Mouse (Mus musculus): Measurements from ENCODE around the gene Ece1.

Gene Ece1

DNA sequence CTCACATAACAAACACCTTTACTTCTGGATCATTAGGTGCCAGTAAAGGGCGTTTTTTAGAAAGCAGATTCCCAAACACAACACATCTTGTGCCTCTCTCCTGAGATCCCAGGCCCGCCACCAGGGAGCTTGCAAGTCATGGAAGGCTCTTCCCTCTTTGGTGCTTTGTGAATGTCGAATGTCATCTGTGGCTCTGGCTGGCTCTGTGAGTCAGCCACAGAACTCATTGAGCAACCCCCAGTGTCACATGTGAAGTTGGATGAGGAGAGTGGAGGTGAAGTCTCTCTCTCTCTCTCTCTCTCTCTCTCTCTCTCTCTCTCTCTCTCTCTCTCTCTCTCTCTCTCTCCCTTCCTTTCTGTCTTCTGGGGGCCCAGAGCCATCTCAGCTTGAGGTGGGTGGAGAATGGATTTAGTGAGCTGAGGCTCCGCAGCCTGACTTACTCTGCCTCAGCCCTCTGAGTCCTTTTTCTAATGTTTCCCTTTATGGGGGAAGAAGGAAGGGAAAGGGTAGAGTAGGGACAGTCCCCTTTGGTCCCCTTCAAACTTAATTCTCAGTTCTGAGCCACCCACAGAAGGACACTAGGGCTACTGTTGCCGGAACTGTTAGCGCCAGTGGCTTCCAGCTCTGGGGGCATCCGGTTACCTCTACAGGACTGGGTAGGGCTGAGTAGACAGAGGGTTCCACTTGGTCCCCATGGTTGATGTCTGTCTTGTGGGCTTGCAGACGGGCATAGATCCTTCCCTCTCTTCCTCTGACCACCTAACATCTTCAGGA is 17.5 kb downstream of the Ece1 start:
- in situ Hi-C loops (cut with MboI, MseI) = loop anchor here (10.0 kb wide), 2 partner anchors 335 to 375 kb away; partner anchors contain the start of genes Hp1bp3, Kif17 and Sh2d5

GRCm38 (mm10) chr4:137881445-137881844 is 19.4 kb downstream of the Ece1 start:
- in situ Hi-C loops (cut with MboI, MseI) = no loop called here

DNA sequence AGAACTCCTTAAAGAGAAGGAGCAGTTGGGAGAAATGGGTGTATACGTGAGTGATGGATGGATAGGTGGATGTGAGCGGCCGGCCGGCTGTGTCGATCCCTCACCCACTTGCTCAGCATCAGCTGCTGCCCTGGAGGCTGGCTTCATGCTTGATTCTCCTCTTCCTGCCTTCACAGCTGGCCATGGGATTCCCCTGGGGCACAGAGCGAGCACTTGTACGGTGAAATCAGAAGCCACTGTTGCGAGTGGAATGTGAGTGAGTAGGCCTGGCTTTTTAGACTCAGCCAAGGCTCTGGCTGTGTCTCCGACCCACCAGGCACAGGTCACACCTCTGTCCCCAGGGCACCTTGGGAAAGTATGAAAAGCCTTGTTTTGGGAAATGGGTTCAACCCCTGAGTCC is 20.6 kb downstream of the Ece1 start:
- in situ Hi-C loops (cut with MboI, MseI) = no loop called here

- in situ Hi-C loops (cut with MboI, MseI) = no loop called here
Observed at GRCm38 (mm10) chr4:137883513-137884150, 21.6 kb downstream of the Ece1 start.

DNA sequence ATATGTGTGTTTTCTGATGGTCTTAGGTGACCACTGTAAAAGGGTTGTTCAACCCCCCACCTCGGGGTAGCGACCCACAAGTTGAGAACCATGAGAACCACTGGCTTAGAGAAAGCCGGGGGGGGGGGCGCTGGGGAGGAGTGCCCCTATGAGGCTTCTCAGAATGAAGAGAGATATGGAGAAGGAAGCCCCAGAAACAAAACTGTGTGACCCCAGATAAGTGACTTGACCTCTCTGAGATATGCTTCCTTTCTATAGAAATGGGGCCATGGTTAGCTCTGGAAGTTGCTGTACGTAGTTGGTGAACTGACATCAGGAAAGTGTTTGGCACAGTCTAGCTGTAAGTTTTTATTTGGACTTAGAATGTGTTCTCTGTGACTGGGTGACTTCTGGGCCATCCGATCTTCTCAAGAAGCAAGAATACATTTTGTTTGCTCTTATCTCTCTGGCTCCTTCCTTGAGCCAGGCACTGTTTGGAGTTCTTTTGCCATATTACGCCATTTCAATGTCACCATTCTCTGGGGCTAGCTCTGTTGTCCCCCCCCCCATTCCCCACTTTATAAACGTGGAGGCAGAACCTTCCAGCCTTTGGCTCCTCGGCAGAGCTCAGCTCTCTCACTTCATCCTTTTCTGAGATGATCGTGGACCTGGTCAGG is 25.4 kb downstream of the Ece1 start:
- in situ Hi-C loops (cut with MboI, MseI) = no loop called here

- in situ Hi-C loops (cut with MboI, MseI) = no loop called here
Observed at GRCm38 (mm10) chr4:137887993-137888388, 26.0 kb downstream of the Ece1 start.

- in situ Hi-C loops (cut with MboI, MseI) = no loop called here
Observed at GRCm38 (mm10) chr4:137890596-137890995, 28.6 kb downstream of the Ece1 start.

GRCm38 (mm10) chr4:137891553-137892145 is 29.6 kb downstream of the Ece1 start:
- in situ Hi-C loops (cut with MboI, MseI) = no loop called here

GRCm38 (mm10) chr4:137892713-137893242 is 30.7 kb downstream of the Ece1 start:
- in situ Hi-C loops (cut with MboI, MseI) = no loop called here

- in situ Hi-C loops (cut with MboI, MseI) = no loop called here
Observed at GRCm38 (mm10) chr4:137896612-137897297, 34.7 kb downstream of the Ece1 start.

GRCm38 (mm10) chr4:137897298-137897612 is 35.2 kb downstream of the Ece1 start:
- in situ Hi-C loops (cut with MboI, MseI) = no loop called here

DNA sequence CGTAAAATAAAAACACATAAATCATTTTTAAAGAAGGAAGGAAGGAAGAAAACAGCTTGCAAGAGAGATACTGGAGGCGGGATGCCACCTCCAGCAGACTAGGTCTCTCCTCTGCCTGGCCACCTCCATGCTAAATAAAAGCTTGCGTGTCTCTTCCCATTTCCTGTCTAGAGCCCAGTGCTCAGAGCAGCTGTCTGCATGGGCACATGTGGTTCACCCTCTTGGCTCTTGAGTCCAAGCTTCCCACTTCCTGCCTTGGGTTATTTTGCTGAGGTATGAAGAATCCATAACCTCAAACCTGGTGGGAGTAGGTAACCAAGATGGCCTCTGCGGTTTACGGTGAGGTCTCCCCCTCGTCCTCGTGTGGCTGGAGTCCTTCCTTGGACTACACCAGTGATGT is 36.5 kb downstream of the Ece1 start:
- in situ Hi-C loops (cut with MboI, MseI) = no loop called here

DNA sequence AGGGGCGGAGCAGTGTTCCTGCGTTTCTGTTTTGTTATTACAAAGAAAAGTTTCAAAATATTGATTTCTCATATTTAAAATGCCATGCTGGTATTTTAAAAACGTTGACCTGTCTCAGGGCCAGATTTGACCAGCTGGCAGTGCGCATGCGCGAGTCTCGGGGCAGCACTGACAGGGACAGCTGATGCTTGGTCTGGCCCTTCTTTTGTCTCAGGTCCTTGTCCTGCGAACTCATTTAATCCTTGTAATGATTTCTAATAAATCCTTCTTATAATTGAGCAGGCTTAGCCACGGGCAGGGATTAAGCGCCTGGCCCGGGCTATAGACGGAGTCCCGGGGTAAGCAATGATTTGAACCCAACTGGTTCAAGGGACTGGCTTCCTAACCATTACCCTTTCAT is 40.2 kb downstream of the Ece1 start:
- in situ Hi-C loops (cut with MboI, MseI) = no loop called here

GRCm38 (mm10) chr4:137902873-137903272 is 40.8 kb downstream of the Ece1 start:
- in situ Hi-C loops (cut with MboI, MseI) = no loop called here

GRCm38 (mm10) chr4:137904956-137905551 is 43.0 kb downstream of the Ece1 start:
- in situ Hi-C loops (cut with MboI, MseI) = no loop called here

- in situ Hi-C loops (cut with MboI, MseI) = no loop called here
Observed at GRCm38 (mm10) chr4:137907979-137908378, 45.9 kb downstream of the Ece1 start.

- in situ Hi-C loops (cut with MboI, MseI) = no loop called here
Observed at GRCm38 (mm10) chr4:137908489-137908888, 46.5 kb downstream of the Ece1 start.

DNA sequence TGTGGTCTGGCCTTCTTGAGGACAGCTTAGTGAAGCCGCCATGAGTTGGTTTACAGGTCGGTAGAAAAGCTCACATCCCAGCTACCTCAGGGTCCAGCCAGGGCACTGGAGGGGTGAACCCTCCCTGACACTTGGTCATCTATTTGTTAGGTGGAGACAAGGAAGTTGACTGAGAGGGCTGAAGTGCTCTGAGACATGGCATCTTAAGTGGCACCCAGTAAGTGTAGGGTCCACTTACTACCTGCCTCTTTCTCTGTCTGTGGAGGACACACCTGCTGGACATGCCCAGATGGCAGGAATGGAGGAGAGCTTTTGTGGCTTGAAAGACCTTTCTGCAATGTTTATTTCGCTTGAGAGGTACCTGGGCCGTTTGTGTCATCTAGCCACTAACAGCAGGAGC is 46.9 kb downstream of the Ece1 start:
- in situ Hi-C loops (cut with MboI, MseI) = no loop called here

GRCm38 (mm10) chr4:137909471-137909870 is 47.4 kb downstream of the Ece1 start:
- in situ Hi-C loops (cut with MboI, MseI) = no loop called here

DNA sequence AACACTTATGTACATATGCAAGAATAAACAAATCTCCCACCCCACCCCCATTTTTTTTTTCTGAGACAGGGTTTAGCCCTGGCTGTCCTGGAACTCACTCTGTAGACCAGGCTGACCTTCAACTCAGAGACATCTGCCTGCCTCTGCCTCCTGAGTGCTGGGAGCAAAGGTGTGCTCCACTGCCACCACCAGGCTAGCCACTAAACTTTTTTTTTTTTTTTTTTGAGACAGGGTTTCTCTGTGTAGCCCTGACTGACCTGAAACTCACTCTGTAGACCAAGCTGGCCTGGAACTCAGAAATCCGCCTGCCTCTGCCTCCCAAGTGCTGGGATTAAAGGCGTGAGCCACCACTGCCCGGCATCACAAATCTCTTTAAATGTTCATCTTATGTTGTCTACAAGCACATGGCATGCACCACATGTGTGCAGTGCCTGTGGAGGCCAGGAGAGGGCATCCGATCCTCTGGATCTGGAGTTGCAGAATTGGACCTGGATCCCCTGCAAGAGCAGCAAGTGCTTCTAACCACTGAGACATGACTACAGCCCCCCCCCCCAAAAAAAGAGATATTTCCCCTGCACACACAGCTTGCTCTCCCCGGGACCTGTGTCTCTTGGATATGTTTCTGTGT is 48.5 kb downstream of the Ece1 start:
- in situ Hi-C loops (cut with MboI, MseI) = no loop called here

GRCm38 (mm10) chr4:137911657-137912056 is 49.6 kb downstream of the Ece1 start:
- in situ Hi-C loops (cut with MboI, MseI) = no loop called here
